Mouse (Mus musculus) stomach, postnatal 0 days (tissue): ENCODE measurements around the gene Pld2. TPM values are rescaled to one million over a fixed set of nuclear protein-coding genes. Genes with fewer than 3 reads are reported as not detected.
A peak's percentile ranks its signal among the peaks of the same experiment; 100 is the strongest.

Source experiments
- ATAC-seq: fragments of 200-750 bp; cut with Nextera tagmentation; 2 replicates; pipeline ENCODE4 v1.8.0; 2017; ENCODE audit not compliant: low FRiP score, low TSS enrichment
- DNase-seq: peaks from one replicate; pipeline ENCODE4 v3.0.0-alpha.2; 2016; ENCODE audit warnings: low spot score
- H3K27ac ChIP-seq: fragments of 300-500 bp; sonication (generic); replicated peaks from 2 replicates; pipeline ENCODE4 v1.5.1; 2014; ENCODE audit warnings: mild to moderate bottlenecking, control low read depth
- H3K27me3 ChIP-seq: fragments of 300-500 bp; sonication (generic); 2 replicates; pipeline ENCODE4 v1.6.1; 2014; ENCODE audit warnings: low read length; ENCODE audit not compliant: control insufficient read depth, insufficient read depth
- H3K36me3 ChIP-seq: fragments of 300-500 bp; sonication (generic); 2 replicates; pipeline ENCODE4 v1.6.1; 2014; ENCODE audit warnings: low read length, mixed read lengths; ENCODE audit not compliant: control insufficient read depth, insufficient read depth
- H3K4me1 ChIP-seq: fragments of 300-500 bp; sonication (generic); replicated peaks from 2 replicates; pipeline ENCODE4 v1.6.1; 2014; ENCODE audit warnings: antibody characterized with exemption; ENCODE audit not compliant: control insufficient read depth, insufficient read depth
- H3K4me2 ChIP-seq: fragments of 300-500 bp; sonication (generic); replicated peaks from 2 replicates; pipeline ENCODE4 v1.6.1; 2014; ENCODE audit warnings: low read depth, mild to moderate bottlenecking, control low read depth, moderate library complexity
- H3K4me3 ChIP-seq: fragments of 300-500 bp; sonication (generic); 2 replicates; pipeline ENCODE4 v1.5.1; 2014; ENCODE audit warnings: low read depth, low read length, control low read depth
- H3K9ac ChIP-seq: fragments of 300-500 bp; sonication (generic); 2 replicates; pipeline ENCODE4 v1.6.1; 2014; ENCODE audit warnings: mild to moderate bottlenecking, low read length, control low read depth, mixed read lengths
- H3K9me3 ChIP-seq: fragments of 300-500 bp; sonication (generic); 2 replicates; pipeline ENCODE4 v1.6.1; 2016; ENCODE audit warnings: low read length; ENCODE audit not compliant: control insufficient read depth
- CTCF ChIP-seq: IDR thresholded peaks from 2 replicates; pipeline ENCODE4 v1.5.1; 2016; ENCODE audit warnings: antibody characterized with exemption, low read depth, mild to moderate bottlenecking, moderate library complexity
- EP300 ChIP-seq: optimal IDR thresholded peaks from 2 replicates; pipeline ENCODE3; 2016; ENCODE audit warnings: antibody characterized with exemption
- WGBS: fragments of 180-500 bp; shearing (Covaris S2); extraction: QIAGEN DNeasy Blood & Tissue Kit; methylation state at CpG from one replicate; pipeline ENCODE4 v1.1.7; 2014; 5-methylcytosine and 5-hydroxymethylcytosine counted together
- polyA plus RNA-seq: library from polyadenylated mRNA; unstranded; fragments of >200 nt; fragmentation: Nextera tagmentation; extraction: Ambion mirVana; gene quantifications from 2 replicates; pipeline ENCODE4 v1.2.1, GENCODE M21; 2015

Gene Pld2
- 16.2 and 17.7 TPM in 2 replicates for polyA plus RNA-seq

DNA sequence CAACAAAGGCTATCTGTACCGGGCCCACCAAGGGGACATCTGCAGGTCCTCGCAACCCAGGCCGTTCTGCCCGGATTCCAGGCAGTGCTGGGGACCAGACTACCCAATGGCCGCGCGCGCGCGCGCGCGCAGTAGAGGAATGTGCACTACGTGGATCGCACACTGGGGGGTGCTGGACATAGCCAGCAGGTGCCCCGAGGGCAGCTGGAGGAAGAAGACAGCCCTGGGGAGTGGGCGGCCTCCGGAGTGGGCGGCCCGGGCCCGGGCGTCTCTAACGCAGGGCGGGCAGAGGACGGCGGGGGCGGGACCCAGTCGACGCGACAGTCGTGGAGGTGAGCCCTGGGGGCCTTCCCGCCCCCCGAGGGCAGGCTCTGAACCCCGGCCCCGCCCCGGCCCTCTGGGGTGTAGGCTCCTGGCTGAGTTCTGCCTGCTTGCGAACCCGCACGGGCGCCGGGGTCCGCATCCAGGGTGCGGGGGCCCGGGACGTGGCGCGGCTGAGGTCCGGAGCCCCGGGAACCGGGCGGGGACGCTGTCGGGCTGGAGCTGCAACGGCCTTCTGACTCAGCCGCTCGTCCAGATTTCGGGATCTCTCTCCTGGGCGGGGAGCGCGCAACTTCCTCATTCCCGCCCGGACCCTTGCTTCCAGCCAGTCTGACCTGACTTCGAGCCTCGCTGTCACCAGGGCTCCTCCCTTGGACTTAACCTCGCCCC, at the start of gene Pld2:
TSS of gene Pld2 (plus strand) at position 188 of the 711 bp plus-strand sequence.
- under 1% methylated on average over 54 of the region's 65 CpGs for WGBS
- TF ChIP-seq EP300 (no peak), CTCF (peak; percentile 77)
- H3K4me1 ChIP-seq: 0 out of 2 replicates have a peak, but pooled peaks cover 3% of the 10 kb centered on the region

DNA sequence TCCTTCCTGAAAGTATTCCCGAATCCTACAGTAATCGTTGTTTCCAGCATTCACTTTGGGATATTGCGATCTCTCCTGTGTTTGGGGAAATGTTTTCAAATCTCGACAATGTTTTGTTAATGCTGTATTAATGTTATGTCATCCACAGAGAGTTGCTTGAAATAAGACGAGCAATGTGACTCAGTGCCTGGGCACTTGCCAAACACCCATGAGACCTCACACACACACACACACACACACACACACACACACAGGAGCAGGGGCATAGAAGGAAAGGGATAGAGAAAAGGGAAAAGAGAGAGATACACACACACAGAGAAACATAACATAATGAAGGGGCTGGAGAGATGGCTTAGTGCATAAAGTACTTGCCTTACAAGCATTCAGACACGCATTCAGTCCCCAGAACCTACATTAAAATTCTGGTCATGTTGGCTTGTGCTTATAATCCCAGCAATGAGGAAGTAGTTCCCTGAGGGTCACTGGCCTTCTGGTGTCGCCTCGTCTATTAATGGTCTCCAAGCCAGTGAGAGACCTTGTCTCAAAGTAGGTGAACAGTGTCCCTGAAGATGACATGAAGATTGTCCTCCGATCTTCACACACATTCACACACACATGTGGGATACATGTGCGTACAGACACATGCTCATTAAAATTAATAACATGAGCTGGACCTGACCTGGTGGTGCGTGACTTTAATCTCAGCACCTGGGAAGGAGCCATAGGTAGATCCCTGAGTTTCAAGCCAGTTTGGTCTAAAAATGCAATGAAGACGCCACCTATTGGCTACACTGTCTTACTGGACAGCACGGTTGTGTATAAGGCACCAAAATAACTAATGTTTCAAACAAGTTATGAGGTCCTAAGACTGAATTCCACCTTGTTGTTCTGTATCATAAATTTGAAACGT, 40.0 kb upstream of the Pld2 start:
- 55% methylated on average over 14 of the region's 14 CpGs for WGBS
- Histone ChIP-seq H3K9me3 (no peaks in the 10 kb centered on the region), H3K27ac (no peak overlapping the region), H3K4me3 (no peak overlapping the region), H3K36me3 (no peaks in the 10 kb centered on the region), H3K9ac (no peak overlapping the region), H3K4me2 (no peak overlapping the region), H3K27me3 (no peaks in the 10 kb centered on the region), H3K4me1 (no peaks in the 10 kb centered on the region)
- TF ChIP-seq CTCF (peak; percentile 66), EP300 (no peak)
- peak; percentile 19 for ATAC-seq
- DNase-seq: no peak

More for the DNA sequence above, at the start of gene Pld2:
- Histone ChIP-seq H3K27ac (peak within 1 kb of the TSS; percentile 91), H3K4me2 (peak within 1 kb of the TSS; percentile 75), H3K9ac (peak within 1 kb of the TSS; percentile 76), H3K4me3 (peak within 1 kb of the TSS; percentile 71), H3K9me3 (no peaks in the 10 kb centered on the region), H3K36me3 (no peaks in the 10 kb centered on the region), H3K27me3 (no peaks in the 10 kb centered on the region)
- ATAC-seq (peak; percentile 96), DNase-seq (peak; percentile 94)

- no peak overlapping the region for H3K4me3 ChIP-seq
- 46% methylated on average over 1 of the region's 1 CpGs for WGBS
- peak; percentile 60 for ATAC-seq
- no peaks in the 10 kb centered on the region for H3K27me3 ChIP-seq
- DNase-seq: no peak
- no peaks in the 10 kb centered on the region for H3K36me3 ChIP-seq
- H3K27ac ChIP-seq: no peak overlapping the region
- H3K9me3 ChIP-seq: no peaks in the 10 kb centered on the region
- no peak overlapping the region for H3K4me2 ChIP-seq
- no peak overlapping the region for H3K9ac ChIP-seq
- TF ChIP-seq EP300 (no peak), CTCF (no peak)
- no peaks in the 10 kb centered on the region for H3K4me1 ChIP-seq
These were observed 39.4 kb upstream of the Pld2 start for GRCm38 (mm10) chr11:70500476-70500812.

- TF ChIP-seq EP300: no peak
- TF ChIP-seq CTCF: no peak
- Histone ChIP-seq H3K9me3 (no peaks in the 10 kb centered on the region), H3K4me3 (no peak overlapping the region), H3K27me3 (no peaks in the 10 kb centered on the region), H3K27ac (no peak overlapping the region), H3K4me1 (no peaks in the 10 kb centered on the region), H3K4me2 (no peak overlapping the region), H3K36me3 (no peaks in the 10 kb centered on the region), H3K9ac (no peak overlapping the region)
- DNase-seq: no peak
- 35% methylated on average over 3 of the region's 3 CpGs for WGBS
- no peak for ATAC-seq
These were observed 37.8 kb upstream of the Pld2 start for GRCm38 (mm10) chr11:70502018-70502417.

GRCm38 (mm10) chr11:70504970-70505369, 34.9 kb upstream of the Pld2 start, which contains the start of gene Tm4sf5:
Gene Tm4sf5 (plus strand): TSS chr11:70505244.
- Histone ChIP-seq H3K9ac (0 out of 2 replicates have a peak within 1 kb of the TSS, but pooled peaks have one; percentile 1), H3K4me2 (peak within 1 kb of the TSS; percentile 39)
- peak; percentile 88 for ATAC-seq

More at GRCm38 (mm10) chr11:70504970-70505369, 34.9 kb upstream of the Pld2 start, which contains the start of gene Tm4sf5:
- no peaks in the 10 kb centered on the region for H3K9me3 ChIP-seq
- peak; percentile 81 for DNase-seq
- TF ChIP-seq EP300 (no peak), CTCF (no peak)
- H3K4me1 ChIP-seq: no peaks in the 10 kb centered on the region
- 0 out of 2 replicates have a peak within 1 kb of the TSS, but pooled peaks have one; percentile 8 for H3K4me3 ChIP-seq
- 37% methylated on average over 9 of the region's 9 CpGs for WGBS
- no peaks in the 10 kb centered on the region for H3K36me3 ChIP-seq
- H3K27ac ChIP-seq: peak within 1 kb of the TSS; percentile 71
- H3K27me3 ChIP-seq: no peaks in the 10 kb centered on the region
